Mouse (Mus musculus) E14TG2a.4 (cell line): ENCODE results near the gene Rdm1.

ENCODE experiments used
- CTCF ChIP-seq: conservative IDR thresholded peaks from 2 replicates; pipeline ENCODE4 v1.5.1; 2014; ENCODE audit warnings: low read length
- NANOG ChIP-seq: IDR thresholded peaks from 2 replicates; pipeline ENCODE4 v1.6.1; 2014; ENCODE audit warnings: borderline replicate concordance, low read length, mixed read lengths

- TF ChIP-seq CTCF (no peak), NANOG (no peak)
Observed at GRCm38 (mm10) chr11:101673010-101673642, 46.1 kb downstream of the Rdm1 start.
